Mouse (Mus musculus) cortical plate, adult 2 months (tissue): ENCODE measurements around the gene Esd. TPM values are rescaled to one million over a fixed set of nuclear protein-coding genes. Genes with fewer than 3 reads are reported as not detected.

Experiments
- H3K27ac ChIP-seq: fragments of 200-500 bp; 2 replicates; pipeline ENCODE4 v1.5.1; 2012; ENCODE audit warnings: low read length, control low read depth, inconsistent platforms; ENCODE audit not compliant: insufficient read depth
- H3K4me1 ChIP-seq: fragments of 200-500 bp; 2 replicates; pipeline ENCODE4 v1.6.1; 2011; ENCODE audit warnings: low read length; ENCODE audit not compliant: control insufficient read depth, insufficient read depth
- H3K4me3 ChIP-seq: fragments of 200-500 bp; 2 replicates; pipeline ENCODE4 v1.5.1; 2011; ENCODE audit warnings: mild to moderate bottlenecking, low read length, control low read depth; ENCODE audit not compliant: insufficient read depth
- CTCF ChIP-seq: fragments of 200-500 bp; IDR thresholded peaks from 2 replicates; pipeline ENCODE4 v1.5.1; 2011; ENCODE audit warnings: mild to moderate bottlenecking, control low read depth, low read length; ENCODE audit not compliant: insufficient read depth; ENCODE audit errors: extremely low read depth
- POLR2A ChIP-seq: fragments of 200-500 bp; IDR thresholded peaks from 2 replicates; pipeline ENCODE4 v1.6.1; 2011; ENCODE audit warnings: mild to moderate bottlenecking, low read length, control low read depth; ENCODE audit not compliant: insufficient read depth; ENCODE audit errors: extremely low read depth
- polyA plus RNA-seq: library from polyadenylated mRNA; depleted of rRNA; stranded (reverse); fragments of >200 nt; gene quantifications from 2 replicates; pipeline ENCODE4 v1.2.3, GENCODE M21; 2012; rRNA removed

The Esd gene
- polyA plus RNA-seq, 1 experiment: 88.3 TPM

GRCm38 (mm10) chr14:74788766-74789165 lies 56.7 kb downstream of the Esd start:
- H3K4me3 ChIP-seq: no peak overlapping the region
- peaks cover 1% of the 10 kb centered on the region; the same call in 1 of the 2 replicates for H3K4me1 ChIP-seq
- no peak overlapping the region for H3K27ac ChIP-seq
- TF ChIP-seq POLR2A (no peak), CTCF (peak; percentile 24; the same call in 1 of the 2 replicates)

GRCm38 (mm10) chr14:74790535-74790934 lies 58.4 kb downstream of the Esd start:
- H3K27ac ChIP-seq: no peak overlapping the region
- TF ChIP-seq CTCF (no peak), POLR2A (no peak)
- H3K4me1 ChIP-seq: no peaks in the 10 kb centered on the region
- no peak overlapping the region for H3K4me3 ChIP-seq

DNA sequence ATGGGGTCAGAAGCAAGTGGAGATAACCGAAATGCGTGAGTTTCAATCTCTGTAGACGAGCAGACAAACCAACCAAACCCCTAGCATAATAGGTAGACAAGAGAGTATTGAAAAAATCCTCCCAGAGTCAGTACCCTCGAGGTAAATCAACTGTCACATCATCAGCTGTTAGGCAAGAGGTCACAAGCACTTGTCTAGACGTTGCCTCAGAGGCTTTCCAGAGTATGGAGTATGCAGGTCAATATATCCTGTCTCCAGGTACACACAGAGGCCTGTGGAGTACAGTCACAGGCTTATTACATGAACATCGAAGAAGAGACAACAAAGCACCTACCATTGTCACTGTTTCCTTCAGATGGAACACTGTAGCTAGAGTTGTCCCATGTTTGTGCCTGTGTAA lies 60.7 kb downstream of the Esd start:
- TF ChIP-seq POLR2A (no peak), CTCF (no peak)
- H3K4me3 ChIP-seq: no peak overlapping the region

GRCm38 (mm10) chr14:74794931-74795330 lies 62.8 kb downstream of the Esd start:
- no peak overlapping the region for H3K27ac ChIP-seq
- H3K4me3 ChIP-seq: no peak overlapping the region
- H3K4me1 ChIP-seq: peaks cover 4% of the 10 kb centered on the region; the same call in 1 of the 2 replicates
- no peak for TF ChIP-seq CTCF
- no peak for TF ChIP-seq POLR2A

More for the DNA sequence above, 60.7 kb downstream of the Esd start:
- no peaks in the 10 kb centered on the region for H3K4me1 ChIP-seq
- no peak overlapping the region for H3K27ac ChIP-seq

- TF ChIP-seq POLR2A (no peak), CTCF (no peak)
- H3K27ac ChIP-seq: no peak overlapping the region
- no peak overlapping the region for H3K4me3 ChIP-seq
- peaks cover 4% of the 10 kb centered on the region; the same call in 1 of the 2 replicates for H3K4me1 ChIP-seq
These were observed 65.4 kb downstream of the Esd start for GRCm38 (mm10) chr14:74797386-74798062.

DNA sequence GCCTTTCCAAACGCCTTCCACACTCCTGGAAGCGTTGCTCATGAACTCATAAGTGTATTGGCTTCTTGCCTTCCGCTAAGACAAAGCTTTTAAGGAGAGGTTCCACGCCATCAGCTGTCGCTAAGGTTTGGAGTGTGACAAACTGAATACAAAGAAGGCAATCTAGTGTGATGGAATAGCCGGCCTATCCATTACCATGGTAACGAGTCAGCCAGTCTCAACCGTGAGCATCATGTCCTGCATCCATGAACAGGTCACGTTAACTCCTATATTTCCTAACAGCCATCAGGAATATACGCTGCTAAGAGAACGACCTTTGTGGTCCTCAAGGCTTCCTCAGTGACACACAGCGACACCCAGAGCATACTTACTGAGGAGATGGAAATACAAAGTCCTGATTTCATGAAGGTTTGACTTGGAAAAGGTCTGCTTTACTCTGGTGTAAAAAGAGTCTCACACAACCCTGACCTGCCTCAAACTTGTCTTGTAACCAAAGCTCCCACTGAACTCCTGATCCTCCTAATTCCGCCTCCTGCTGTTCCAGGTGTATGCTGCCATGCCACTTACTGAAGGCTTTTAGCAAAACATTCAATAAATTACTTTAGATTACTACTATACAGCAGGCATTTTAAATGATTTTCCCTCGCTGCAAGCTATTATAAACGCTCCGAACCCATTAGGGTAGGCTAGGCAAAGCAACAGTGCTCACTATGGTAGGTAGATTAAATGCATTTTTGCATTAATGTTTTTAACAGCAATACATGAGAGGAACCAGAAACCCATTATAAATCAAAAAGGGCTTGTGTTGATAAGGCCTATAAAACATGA lies 66.2 kb downstream of the Esd start:
- Histone ChIP-seq H3K27ac (no peak overlapping the region), H3K4me1 (peaks cover 4% of the 10 kb centered on the region; the same call in 1 of the 2 replicates), H3K4me3 (no peak overlapping the region)
- TF ChIP-seq POLR2A (no peak), CTCF (no peak)

Other genes starting within 250 kb of the Esd start
- gene Htr2a, start 91.5 kb upstream of the Esd start, polyA plus RNA-seq: 9.8 and 10.4 TPM in 2 replicates
- gene Lrch1, start 215.6 kb downstream of the Esd start, polyA plus RNA-seq: 13.6 and 15.1 TPM in 2 replicates